Mouse (Mus musculus): ENCODE measurements around the gene Arhgap21. TPM values are rescaled to one million over a fixed set of nuclear protein-coding genes. Genes with fewer than 3 reads are reported as not detected.

Arhgap21 gene
- total RNA-seq, 2 experiments from 2014 or later: 18.4 to 58.6 TPM

GRCm38 (mm10) chr2:20967101-20967645 lies 1.5 kb downstream of the Arhgap21 start:
- 0 out of 2 replicates have a peak, but pooled peaks have one; percentile 8 for ATAC-seq (replicated peaks; ENCODE audit: poor library complexity, severe bottlenecking)

GRCm38 (mm10) chr2:20966176-20967100 lies 2.2 kb downstream of the Arhgap21 start:
- no peak for ATAC-seq (replicated peaks; ENCODE audit: poor library complexity, severe bottlenecking)

GRCm38 (mm10) chr2:20965361-20965760 lies 3.3 kb downstream of the Arhgap21 start:
- no peak for ATAC-seq (replicated peaks; ENCODE audit: poor library complexity, severe bottlenecking)

GRCm38 (mm10) chr2:20964461-20964860 lies 4.2 kb downstream of the Arhgap21 start:
- no peak for ATAC-seq (replicated peaks; ENCODE audit: poor library complexity, severe bottlenecking)

GRCm38 (mm10) chr2:20963226-20963805 lies 5.4 kb downstream of the Arhgap21 start:
- no peak for ATAC-seq (replicated peaks; ENCODE audit: poor library complexity, severe bottlenecking)

DNA sequence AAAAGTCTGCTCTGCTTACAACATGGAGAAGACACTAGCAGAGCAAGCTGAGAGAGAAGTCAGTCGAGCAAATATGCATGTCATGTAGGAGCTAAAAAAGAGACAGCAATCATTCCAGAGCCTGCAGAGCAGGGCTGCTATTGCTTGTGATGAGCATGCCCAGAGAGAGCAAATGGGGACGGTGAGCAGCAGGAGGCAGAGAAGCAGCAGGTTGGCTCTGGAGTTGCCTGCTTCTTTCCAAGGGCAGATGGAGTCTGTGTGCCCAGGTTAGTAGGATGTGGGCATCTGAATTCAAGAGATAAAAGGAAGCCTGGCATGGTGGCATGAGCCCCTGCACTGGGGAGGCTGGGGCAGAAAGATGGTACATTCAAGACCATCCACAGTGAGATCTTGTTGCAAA lies 6.4 kb downstream of the Arhgap21 start:
- ATAC-seq (replicated peaks; ENCODE audit: poor library complexity, severe bottlenecking): no peak

DNA sequence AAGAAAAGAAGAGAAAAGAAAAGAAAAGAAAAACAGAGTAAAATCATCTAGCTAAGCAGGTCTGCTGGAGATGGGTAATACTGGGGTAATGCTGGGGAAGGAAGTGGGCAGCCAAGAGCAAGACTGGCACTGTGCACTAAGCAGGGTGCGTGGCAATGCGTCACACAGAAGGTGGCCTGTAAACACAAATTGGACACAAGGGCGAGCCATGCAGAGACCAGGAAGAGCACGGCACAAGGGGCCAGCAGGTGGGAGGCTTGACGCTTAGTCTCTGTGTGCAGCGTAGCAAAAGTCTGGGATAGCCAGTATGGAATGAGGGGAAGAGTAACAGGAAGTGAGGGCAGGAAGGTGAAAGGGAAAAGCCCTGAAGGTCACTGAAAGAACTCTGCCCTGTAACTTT lies 6.9 kb downstream of the Arhgap21 start:
- peak; percentile 92 for ATAC-seq (replicated peaks; ENCODE audit: poor library complexity, severe bottlenecking)

GRCm38 (mm10) chr2:20961295-20961694 lies 7.4 kb downstream of the Arhgap21 start:
- peak; percentile 62; the same call in 1 of the 2 replicates for ATAC-seq (replicated peaks; ENCODE audit: poor library complexity, severe bottlenecking)

- no peak for ATAC-seq (replicated peaks; ENCODE audit: poor library complexity, severe bottlenecking)
Measured at GRCm38 (mm10) chr2:20960668-20961035, 8.0 kb downstream of the Arhgap21 start.

GRCm38 (mm10) chr2:20959906-20960667 lies 8.6 kb downstream of the Arhgap21 start:
- ATAC-seq (replicated peaks; ENCODE audit: poor library complexity, severe bottlenecking): no peak

DNA sequence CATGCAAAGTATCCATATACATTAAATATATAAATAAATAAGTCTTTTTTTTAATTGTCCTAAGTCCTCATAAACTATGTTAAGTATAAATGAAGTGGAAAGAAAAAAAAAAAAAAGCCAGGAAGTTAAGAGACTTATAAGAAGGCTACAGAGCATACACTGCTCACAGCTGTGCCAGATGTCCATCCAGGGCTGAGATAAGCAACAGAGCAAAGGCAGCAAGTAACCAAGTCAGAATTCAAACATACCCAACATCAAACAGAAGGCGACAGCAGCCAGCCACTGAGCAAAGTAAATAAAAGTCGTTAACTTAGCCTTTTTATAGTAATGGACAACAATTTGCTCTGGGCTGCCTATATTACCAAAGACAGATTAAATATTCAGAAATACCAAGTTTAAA lies 9.6 kb downstream of the Arhgap21 start:
- no peak for ATAC-seq (replicated peaks; ENCODE audit: poor library complexity, severe bottlenecking)

- ATAC-seq (replicated peaks; ENCODE audit: poor library complexity, severe bottlenecking): no peak
Measured at GRCm38 (mm10) chr2:20957995-20958394, 10.7 kb downstream of the Arhgap21 start.

DNA sequence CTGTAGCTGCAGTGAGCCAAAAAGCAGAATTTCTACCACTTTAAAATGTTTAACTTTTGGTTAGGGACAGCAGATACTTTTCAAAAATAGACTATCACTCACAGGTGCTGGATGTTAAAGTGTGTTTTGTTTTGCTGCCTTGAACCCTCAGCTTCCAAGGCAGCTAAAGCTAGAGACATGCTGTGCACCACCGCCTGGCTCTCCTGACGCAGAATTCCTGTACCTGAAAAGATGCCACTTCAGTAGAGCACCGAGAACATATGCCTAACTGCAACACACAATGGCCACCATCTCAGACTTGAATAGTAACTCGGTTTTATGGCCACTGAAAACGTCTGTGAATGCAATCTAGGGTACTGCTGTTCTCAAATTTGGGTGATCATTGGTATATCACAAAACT lies 12.0 kb downstream of the Arhgap21 start:
- ATAC-seq (replicated peaks; ENCODE audit: poor library complexity, severe bottlenecking): no peak

DNA sequence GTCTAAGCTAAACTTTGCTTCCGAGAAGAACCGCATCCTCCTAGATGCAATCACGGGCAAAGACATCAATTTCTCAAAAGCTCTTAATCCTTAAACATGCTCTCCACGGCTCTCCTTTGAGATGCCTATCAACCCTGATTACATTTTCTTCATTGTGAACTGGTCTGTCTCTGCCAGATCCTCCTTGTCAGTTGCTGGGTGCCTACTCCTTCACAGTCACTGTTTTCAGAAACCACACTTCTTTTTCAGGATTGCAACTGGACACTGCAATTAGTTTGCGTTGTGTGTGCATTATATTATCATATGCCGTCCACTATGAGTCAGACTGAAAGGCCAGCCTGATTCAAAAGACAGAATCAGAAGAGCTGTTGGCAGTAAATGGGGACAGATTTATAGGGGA lies 12.7 kb downstream of the Arhgap21 start:
- no peak for ATAC-seq (replicated peaks; ENCODE audit: poor library complexity, severe bottlenecking)

GRCm38 (mm10) chr2:20955376-20955775 lies 13.3 kb downstream of the Arhgap21 start:
- no peak for ATAC-seq (replicated peaks; ENCODE audit: poor library complexity, severe bottlenecking)

DNA sequence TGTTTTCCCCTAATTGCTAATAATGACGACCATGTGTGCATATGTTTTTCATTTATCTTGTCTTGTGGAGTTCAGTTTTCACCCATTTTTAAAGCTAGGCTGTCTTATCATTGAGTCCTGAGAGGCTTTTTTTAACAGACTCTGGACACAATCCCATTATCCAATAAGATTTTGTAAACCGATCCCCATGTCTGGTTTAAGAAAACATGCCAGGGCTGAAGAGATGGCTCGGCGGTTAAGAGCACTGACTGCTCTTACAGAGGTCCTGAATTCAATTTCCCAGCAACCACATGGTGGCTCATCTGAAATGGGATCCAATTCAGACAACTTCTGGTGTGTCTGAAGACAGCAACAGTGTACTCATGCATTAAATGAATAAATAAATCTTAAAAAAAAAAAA lies 16.0 kb downstream of the Arhgap21 start:
- ATAC-seq (replicated peaks; ENCODE audit: poor library complexity, severe bottlenecking): no peak

GRCm38 (mm10) chr2:20949168-20949567 lies 19.5 kb downstream of the Arhgap21 start:
- ATAC-seq (replicated peaks; ENCODE audit: poor library complexity, severe bottlenecking): no peak

DNA sequence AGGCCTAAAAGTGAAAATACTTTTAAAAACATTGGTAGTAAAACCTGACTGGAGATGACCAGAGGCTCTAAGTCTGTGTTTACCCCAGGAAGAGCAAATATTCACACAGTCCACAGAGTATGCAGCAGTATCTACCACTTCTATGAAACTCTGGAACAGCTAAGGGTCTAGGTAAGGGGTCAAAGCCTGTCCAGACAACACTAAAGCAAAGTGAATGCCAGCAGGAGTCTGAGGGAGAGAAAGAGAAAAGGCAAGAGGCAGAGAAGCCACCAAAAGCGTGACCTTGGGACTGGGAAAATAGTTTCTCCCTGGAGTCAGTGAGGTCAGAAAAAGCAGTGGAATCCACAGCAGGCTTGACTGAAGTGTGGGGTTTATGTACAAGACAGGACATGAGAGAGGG lies 21.6 kb downstream of the Arhgap21 start:
- ATAC-seq (replicated peaks; ENCODE audit: poor library complexity, severe bottlenecking): no peak

GRCm38 (mm10) chr2:20945596-20945995 lies 23.1 kb downstream of the Arhgap21 start:
- ATAC-seq (replicated peaks; ENCODE audit: poor library complexity, severe bottlenecking): no peak

DNA sequence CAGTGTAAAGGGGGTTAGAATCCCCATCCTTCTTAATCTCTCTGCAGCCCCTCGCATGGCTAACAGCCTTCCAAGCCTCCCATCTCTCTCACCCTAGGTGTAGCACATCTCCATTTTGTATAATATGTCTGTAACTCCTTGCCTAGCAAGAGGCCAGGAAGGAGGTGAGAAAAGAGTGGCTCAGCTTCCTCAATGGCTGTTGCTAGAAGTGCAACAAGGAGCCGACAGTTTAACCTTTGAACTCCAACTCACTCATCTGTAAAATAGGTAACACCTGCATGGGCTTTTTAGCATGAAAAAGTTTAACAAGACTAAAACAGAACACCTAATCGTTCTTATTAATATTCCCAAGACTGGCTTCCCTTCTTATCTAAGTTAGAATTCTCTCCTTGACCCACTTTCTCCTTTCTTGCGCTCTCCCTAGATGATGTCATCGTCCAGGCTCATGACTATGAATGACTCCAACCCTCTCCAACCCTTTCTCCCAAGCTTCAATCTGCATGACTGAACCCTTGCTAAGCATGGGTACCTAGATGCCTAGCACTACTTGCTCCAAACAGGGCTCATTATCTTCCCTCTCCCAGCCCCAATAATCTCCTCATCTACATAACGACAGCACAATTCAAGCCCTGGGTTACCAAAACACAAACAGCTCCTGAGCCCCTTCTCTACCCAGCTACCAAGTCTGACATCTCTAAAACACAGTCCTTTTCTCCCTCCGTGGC lies 24.8 kb downstream of the Arhgap21 start:
- no peak for ATAC-seq (replicated peaks; ENCODE audit: poor library complexity, severe bottlenecking)

All from granulocyte monocyte progenitor cell, adult 5-6 weeks (primary cell).